Mouse (Mus musculus) myocyte (in vitro differentiated cells): ENCODE measurements around the gene Cpvl. TPM values are rescaled to one million over a fixed set of nuclear protein-coding genes. Genes with fewer than 3 reads are reported as not detected.

ENCODE experiments used
- H3K27me3 ChIP-seq: one replicate; pipeline ENCODE4 v1.6.1; 2011; ENCODE audit not compliant: control insufficient read depth, insufficient read depth, insufficient read length
- H3K36me3 ChIP-seq: one replicate; pipeline ENCODE4 v1.6.1; 2011; ENCODE audit not compliant: control insufficient read depth, insufficient read depth
- H3K4me2 ChIP-seq: one replicate; pipeline ENCODE4 v1.6.1; 2011; ENCODE audit warnings: low read depth, control low read depth
- H3K4me3 ChIP-seq: one replicate; pipeline ENCODE4 v1.5.1; 2011; ENCODE audit warnings: mild to moderate bottlenecking, control low read depth, moderate library complexity
- H3K79me2 ChIP-seq: one replicate; pipeline ENCODE4 v1.6.1; 2011; ENCODE audit not compliant: control insufficient read depth, insufficient read depth
- H3ac ChIP-seq: one replicate; pipeline ENCODE4 v1.6.1; 2011; ENCODE audit not compliant: control insufficient read depth, insufficient read length
- CEBPB ChIP-seq: IDR thresholded peaks from 2 replicates; pipeline ENCODE4 v1.6.1; 2011; ENCODE audit warnings: mild to moderate bottlenecking, moderate library complexity; ENCODE audit not compliant: poor library complexity, insufficient read depth, severe bottlenecking
- E2F4 ChIP-seq: IDR thresholded peaks from one replicate; pipeline ENCODE4 v1.6.1; 2011; ENCODE audit warnings: mild to moderate bottlenecking, control low read depth, moderate library complexity; ENCODE audit not compliant: insufficient read depth
- MAX ChIP-seq: IDR thresholded peaks from one replicate; pipeline ENCODE4 v1.6.1; 2011; ENCODE audit warnings: low read depth, mild to moderate bottlenecking, control low read depth
- MYOD1 ChIP-seq, 3 experiments: IDR thresholded peaks; one replicate each; pipeline ENCODE4 v1.6.1; 2011; ENCODE audit warnings: control low read depth in 2 of 3, low read depth in 2 of 3, mild to moderate bottlenecking in 2 of 3, moderate library complexity in 1 of 3; ENCODE audit not compliant: insufficient read length in 2 of 3, control insufficient read depth in 1 of 3
- MYOG ChIP-seq, 3 experiments: IDR thresholded peaks; one replicate each; pipeline ENCODE4 v1.6.1; 2011; ENCODE audit warnings: control low read depth in 2 of 3, low read depth in 2 of 3, mild to moderate bottlenecking in 2 of 3; ENCODE audit not compliant: insufficient read length in 2 of 3, control insufficient read depth in 1 of 3, insufficient read depth in 1 of 3
- POLR2A ChIP-seq: IDR thresholded peaks from one replicate; pipeline ENCODE4 v1.6.1; 2011; ENCODE audit warnings: low read depth, mild to moderate bottlenecking, control low read depth, moderate library complexity; ENCODE audit not compliant: insufficient read length
- POLR2AphosphoS2 ChIP-seq: IDR thresholded peaks from one replicate; pipeline ENCODE4 v1.6.1; 2011; ENCODE audit warnings: low read depth, control low read depth; ENCODE audit not compliant: insufficient read length
- REST ChIP-seq: IDR thresholded peaks from one replicate; pipeline ENCODE4 v1.6.1; 2011; ENCODE audit warnings: mild to moderate bottlenecking, control low read depth, moderate library complexity; ENCODE audit not compliant: insufficient read depth, insufficient read length
- SRF ChIP-seq: IDR thresholded peaks from one replicate; pipeline ENCODE4 v1.6.1; 2011; ENCODE audit warnings: low read depth; ENCODE audit not compliant: control insufficient read depth, insufficient read length
- TCF12 ChIP-seq: IDR thresholded peaks from one replicate; pipeline ENCODE4 v1.6.1; 2011; ENCODE audit warnings: mild to moderate bottlenecking, control low read depth; ENCODE audit not compliant: poor library complexity, insufficient read depth, severe bottlenecking
- TCF3 ChIP-seq: IDR thresholded peaks from one replicate; pipeline ENCODE4 v1.6.1; 2011; ENCODE audit warnings: low read depth, control low read depth; ENCODE audit not compliant: insufficient read length
- USF1 ChIP-seq: IDR thresholded peaks from one replicate; pipeline ENCODE4 v1.6.1; 2011; ENCODE audit warnings: low read depth, mild to moderate bottlenecking, control low read depth, moderate library complexity
- polyA plus RNA-seq: library from polyadenylated mRNA; unstranded; fragments of >200 nt; fragmentation: generic; extraction: Trizol; gene quantifications from one replicate; pipeline ENCODE4 v1.2.1, GENCODE M21; 2012; ENCODE audit warnings: missing spikeins

The Cpvl gene
- polyA plus RNA-seq, 1 experiment: not detected

- no peaks in the 10 kb centered on the region for H3K79me2 ChIP-seq
- no peak for TF ChIP-seq USF1
- TF ChIP-seq E2F4: no peak
- TF ChIP-seq MYOG (IDR thresholded peaks at IDR 0.05; ENCODE audit: control insufficient read depth in 1 of 3, insufficient read depth in 1 of 3, insufficient read length in 2 of 3, low read depth in 2 of 3): no peak
- no peak for TF ChIP-seq SRF
- H3K27me3 ChIP-seq: peaks cover 35% of the 10 kb centered on the region
- H3K4me2 ChIP-seq: no peak overlapping the region
- H3ac ChIP-seq: no peak overlapping the region
- no peaks in the 10 kb centered on the region for H3K36me3 ChIP-seq
- H3K4me3 ChIP-seq: no peak overlapping the region
These were observed 52.3 kb downstream of the Cpvl start for GRCm38 (mm10) chr6:53926197-53926596.

GRCm38 (mm10) chr6:53925192-53925591 is 53.3 kb downstream of the Cpvl start:
- H3ac ChIP-seq: no peak overlapping the region
- TF ChIP-seq TCF12 (no peak), REST (no peak), MAX (no peak), SRF (no peak), POLR2AphosphoS2 (no peak), MYOG (IDR thresholded peaks at IDR 0.05; ENCODE audit: control insufficient read depth in 1 of 3, insufficient read depth in 1 of 3, insufficient read length in 2 of 3, low read depth in 2 of 3) (no peak), USF1 (no peak)
- no peak overlapping the region for H3K4me2 ChIP-seq
- H3K27me3 ChIP-seq: peaks cover 28% of the 10 kb centered on the region
- H3K4me3 ChIP-seq: no peak overlapping the region
- no peaks in the 10 kb centered on the region for H3K36me3 ChIP-seq
- no peaks in the 10 kb centered on the region for H3K79me2 ChIP-seq

GRCm38 (mm10) chr6:53920041-53920440 is 58.4 kb downstream of the Cpvl start:
- H3K4me2 ChIP-seq: no peak overlapping the region
- peaks cover 40% of the 10 kb centered on the region for H3K27me3 ChIP-seq
- no peaks in the 10 kb centered on the region for H3K36me3 ChIP-seq
- no peak for TF ChIP-seq USF1
- TF ChIP-seq MAX: no peak
- H3ac ChIP-seq: no peak overlapping the region
- no peak overlapping the region for H3K4me3 ChIP-seq
- H3K79me2 ChIP-seq: no peaks in the 10 kb centered on the region

DNA sequence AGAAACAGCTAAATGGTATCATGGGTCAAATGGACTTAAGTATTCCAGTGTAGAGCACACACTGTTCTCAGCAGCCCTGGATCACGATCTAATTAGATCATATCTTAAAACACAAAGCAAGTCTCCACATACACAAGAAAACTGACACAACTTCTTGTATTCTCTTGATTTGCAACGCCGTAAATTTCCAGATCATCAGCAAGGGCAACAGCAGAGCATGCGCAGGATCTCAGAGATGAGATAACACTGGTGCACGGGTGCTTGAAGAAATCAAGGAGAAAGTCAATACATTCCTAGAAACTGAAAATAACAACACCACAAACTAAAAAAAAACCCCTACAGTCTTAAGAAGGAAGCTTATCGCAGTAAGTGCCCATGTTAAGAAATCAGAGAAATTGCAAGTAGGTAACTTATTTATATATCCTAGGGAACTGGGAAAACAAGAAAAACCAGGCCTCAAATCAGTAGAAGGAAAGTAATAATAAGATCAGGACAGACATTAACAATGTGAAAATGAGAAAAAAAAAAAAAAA is 61.4 kb downstream of the Cpvl start:
- H3K4me2 ChIP-seq: no peak overlapping the region
- no peak overlapping the region for H3ac ChIP-seq
- no peaks in the 10 kb centered on the region for H3K36me3 ChIP-seq
- no peaks in the 10 kb centered on the region for H3K79me2 ChIP-seq
- no peak for TF ChIP-seq POLR2AphosphoS2
- no peak for TF ChIP-seq REST
- no peak for TF ChIP-seq SRF
- TF ChIP-seq TCF12: no peak
- TF ChIP-seq TCF3: no peak
- no peak for TF ChIP-seq CEBPB
- TF ChIP-seq MYOG (IDR thresholded peaks at IDR 0.05; ENCODE audit: control insufficient read depth in 1 of 3, insufficient read depth in 1 of 3, insufficient read length in 2 of 3, low read depth in 2 of 3): no peak
- TF ChIP-seq POLR2A: no peak
- no peak for TF ChIP-seq E2F4
- TF ChIP-seq MYOD1 (IDR thresholded peaks at IDR 0.05; ENCODE audit: control insufficient read depth in 1 of 3, insufficient read length in 2 of 3, low read depth in 2 of 3): no peak
- H3K4me3 ChIP-seq: no peak overlapping the region
- H3K27me3 ChIP-seq: peaks cover 29% of the 10 kb centered on the region

- H3K36me3 ChIP-seq: no peaks in the 10 kb centered on the region
- H3ac ChIP-seq: no peak overlapping the region
- peaks cover 28% of the 10 kb centered on the region for H3K27me3 ChIP-seq
- H3K79me2 ChIP-seq: no peaks in the 10 kb centered on the region
- TF ChIP-seq MAX: no peak
- no peak for TF ChIP-seq USF1
- TF ChIP-seq TCF3: no peak
- TF ChIP-seq POLR2A: no peak
- TF ChIP-seq SRF: no peak
- TF ChIP-seq CEBPB: no peak
- no peak for TF ChIP-seq TCF12
- TF ChIP-seq REST: no peak
- TF ChIP-seq MYOG (IDR thresholded peaks at IDR 0.05; ENCODE audit: control insufficient read depth in 1 of 3, insufficient read depth in 1 of 3, insufficient read length in 2 of 3, low read depth in 2 of 3): no peak
- no peak for TF ChIP-seq MYOD1 (IDR thresholded peaks at IDR 0.05; ENCODE audit: control insufficient read depth in 1 of 3, insufficient read length in 2 of 3, low read depth in 2 of 3)
- no peak for TF ChIP-seq E2F4
- TF ChIP-seq POLR2AphosphoS2: no peak
- no peak overlapping the region for H3K4me2 ChIP-seq
- no peak overlapping the region for H3K4me3 ChIP-seq
These were observed 63.1 kb downstream of the Cpvl start for GRCm38 (mm10) chr6:53915347-53915746.
